Mouse (Mus musculus) urinary bladder, postnatal 14 days (tissue): ENCODE results near the gene Stt3a.
A peak's percentile ranks its signal among the peaks of the same experiment; 100 is the strongest.

Experiments
- DNase-seq: peaks from one replicate; pipeline ENCODE4 v3.0.0; 2021; ENCODE audit warnings: low spot score

Gene Stt3a

GRCm38 (mm10) chr9:36716624-36717023 is 50.9 kb downstream of the Stt3a start:
- no peak for DNase-seq

DNA sequence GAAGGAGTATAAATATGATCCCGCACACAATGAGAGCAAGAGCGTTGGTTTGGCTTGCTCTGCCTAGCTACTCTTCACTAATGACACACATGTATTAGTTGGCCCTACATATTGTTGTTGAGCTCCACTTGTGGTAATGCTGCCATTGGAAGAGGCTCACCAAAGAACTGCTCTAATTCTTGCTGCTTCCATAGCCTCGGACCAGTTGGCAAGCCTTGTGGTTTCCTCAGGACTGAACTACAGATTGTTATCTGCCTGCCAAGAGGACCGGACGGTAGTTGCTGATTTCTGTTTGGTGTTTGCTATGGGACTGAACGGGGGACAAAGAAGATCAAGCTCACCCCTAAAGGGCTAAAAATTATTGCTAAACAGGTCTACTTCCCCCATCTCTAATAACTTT is 60.2 kb downstream of the Stt3a start:
- no peak for DNase-seq

DNA sequence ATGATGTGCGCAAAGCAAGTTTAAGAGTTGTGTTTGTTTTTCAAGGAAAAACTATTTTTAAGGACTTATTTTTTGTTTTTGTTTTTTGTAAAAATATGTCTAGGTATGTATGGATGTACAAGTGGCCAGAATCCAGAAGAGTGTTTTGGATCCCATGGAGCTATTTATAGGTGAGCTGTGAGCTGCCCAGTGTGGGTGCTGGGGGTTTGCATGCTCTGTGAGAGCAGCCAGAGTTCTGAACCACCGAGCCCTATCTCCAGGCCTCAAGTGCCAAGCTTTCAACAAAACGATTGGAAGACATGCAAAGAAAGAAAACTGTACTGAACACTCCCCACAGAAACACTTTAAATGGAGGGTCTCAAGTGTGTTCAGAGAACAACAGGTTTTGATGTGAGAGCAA is 61.6 kb downstream of the Stt3a start:
- no peak for DNase-seq

- DNase-seq = no peak
Measured at GRCm38 (mm10) chr9:36694276-36694675, 73.2 kb downstream of the Stt3a start.

- no peak for DNase-seq
Measured at GRCm38 (mm10) chr9:36692920-36693319, 74.6 kb downstream of the Stt3a start, which contains the start of gene Acrv1. Gene Acrv1, plus strand, starts transcription at chr9:36693220.

DNA sequence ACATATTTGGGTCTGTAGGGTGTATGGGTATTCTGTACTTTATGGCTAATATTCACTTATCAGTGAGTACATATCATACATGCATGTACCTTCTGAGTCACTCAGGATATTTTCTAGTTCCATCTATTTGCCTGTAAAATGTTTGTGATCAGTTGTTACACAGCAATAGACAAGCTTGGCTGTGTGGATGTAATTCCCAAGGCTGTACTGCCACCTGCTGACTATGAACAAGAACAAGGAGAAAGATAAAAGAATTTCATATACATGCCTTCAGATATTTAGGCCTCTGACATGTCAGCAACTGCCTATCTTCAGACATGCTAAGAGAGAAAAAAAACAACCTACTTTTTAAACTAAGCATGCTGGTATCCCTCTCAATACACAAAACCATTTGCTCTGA is 80.2 kb downstream of the Stt3a start:
- peak; percentile 29 for DNase-seq

- peak; percentile 69 for DNase-seq
Measured at GRCm38 (mm10) chr9:36681424-36681823, 86.1 kb downstream of the Stt3a start.
